Mouse (Mus musculus): ENCODE measurements around the gene Exd2. TPM values are rescaled to one million over a fixed set of nuclear protein-coding genes. Genes with fewer than 3 reads are reported as not detected.

Exd2 gene
- total RNA-seq, 2 experiments from 2014 or later = 114 to 126 TPM

Other genes starting within 250 kb of the Exd2 start
- 100 to 1,000 TPM in 1 of 2 experiments, 10 to 100 TPM in 1; 97.5 to 106 TPM for gene Actn1, start 202.7 kb upstream of the Exd2 start, total RNA-seq (2021)
- 10 to 100 TPM; 68.5 to 74.0 TPM for gene Dcaf5, start 26.5 kb upstream of the Exd2 start, total RNA-seq (2021)
- gene Galnt16, start 55.2 kb downstream of the Exd2 start, total RNA-seq (2021) = 100 to 1,000 TPM; 163 to 165 TPM
- 10 to 100 TPM; 36.5 to 40.7 TPM for gene Slc39a9, start 180.8 kb downstream of the Exd2 start, total RNA-seq (2021)
- gene Erh, start 181.2 kb downstream of the Exd2 start, total RNA-seq (2021) = 10 to 100 TPM; 34.9 to 43.7 TPM
- 1 to 10 TPM; 6.9 to 7.8 TPM for gene Plekhd1, start 229.5 kb downstream of the Exd2 start, total RNA-seq (2021)

Data from layer of hippocampus, postnatal 36 days (tissue).